Mouse (Mus musculus) gastrocnemius, postnatal 14 days (tissue): ENCODE results near the gene Trabd2b. TPM values are rescaled to one million over a fixed set of nuclear protein-coding genes. Genes with fewer than 3 reads are reported as not detected.

Experiments
- DNase-seq: peaks from one replicate; pipeline ENCODE4 v3.0.0; 2021; ENCODE audit warnings: mixed read lengths
- intact Hi-C: fragments of 180-260 bp; cut with DNase I; formaldehyde crosslinking; loops from one replicate; pipeline ENCODE4 v1.15.1; 2025; ENCODE audit warnings: low total_unique reads
- total RNA-seq, 2 experiments: library from RNA; stranded (reverse); gene quantifications; 2 replicates each; pipeline ENCODE4 v1.2.3; 2021

The Trabd2b gene
- total RNA-seq, 2 experiments from 2014 or later: 1.6 to 2.2 TPM

- intact Hi-C loops: no loop called here
- DNase-seq: no peak
Observed at GRCm38 (mm10) chr4:114615765-114616164, 209.2 kb downstream of the Trabd2b start.

DNA sequence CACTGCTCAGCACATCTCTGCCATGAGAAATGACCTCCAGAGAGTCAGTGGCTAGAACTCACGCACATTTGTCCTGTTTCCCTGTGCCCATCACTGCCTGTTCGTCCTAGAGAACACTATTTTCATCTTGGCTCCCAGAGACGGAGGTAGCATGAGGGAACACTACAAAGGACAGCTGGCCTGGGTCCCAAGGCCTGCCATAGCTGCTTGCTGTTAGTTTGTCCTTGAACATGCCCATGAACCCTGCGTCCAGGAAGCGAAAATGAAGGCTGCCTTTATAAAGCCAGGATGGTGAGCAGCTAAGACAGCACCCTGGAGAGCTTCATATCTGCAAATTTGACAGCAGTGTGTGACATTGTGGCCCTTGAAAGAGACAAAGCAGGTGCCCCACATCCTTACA lies 216.4 kb downstream of the Trabd2b start:
- intact Hi-C loops: no loop called here
- no peak for DNase-seq

GRCm38 (mm10) chr4:114624114-114624910 lies 217.8 kb downstream of the Trabd2b start:
- DNase-seq: no peak
- intact Hi-C loops: no loop called here

- DNase-seq: no peak
- intact Hi-C loops: no loop called here
Observed at GRCm38 (mm10) chr4:114625357-114625756, 218.8 kb downstream of the Trabd2b start.

GRCm38 (mm10) chr4:114625920-114626319 lies 219.4 kb downstream of the Trabd2b start:
- DNase-seq: no peak
- intact Hi-C loops: no loop called here

GRCm38 (mm10) chr4:114627674-114628293 lies 221.3 kb downstream of the Trabd2b start:
- intact Hi-C loops: no loop called here

DNA sequence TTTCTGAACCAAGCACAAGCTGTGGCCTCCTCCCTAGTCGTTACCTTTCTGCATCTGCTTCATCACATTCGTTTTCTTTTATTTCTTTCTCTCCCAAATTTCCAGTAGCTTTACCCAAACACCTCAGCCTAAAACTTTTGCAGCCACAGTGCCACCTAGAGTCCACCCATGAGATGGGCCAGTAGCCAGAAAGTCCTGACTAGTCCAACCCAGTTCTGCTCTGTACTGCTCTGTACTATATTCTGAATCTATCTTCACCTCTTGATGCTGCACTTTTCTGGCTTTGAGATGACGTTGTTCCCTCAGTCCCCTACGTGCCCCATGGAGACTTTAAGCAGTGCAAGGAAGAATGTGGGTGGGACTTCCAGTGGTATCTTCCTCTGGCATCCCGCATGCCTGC lies 229.4 kb downstream of the Trabd2b start:
- peak; percentile 72 for DNase-seq
- intact Hi-C loops: loop anchor here (5.0 kb wide), 1 partner anchor 289 kb away; no protein-coding TSS in a partner anchor

More at GRCm38 (mm10) chr4:114627674-114628293, 221.3 kb downstream of the Trabd2b start:
- no peak for DNase-seq

DNA sequence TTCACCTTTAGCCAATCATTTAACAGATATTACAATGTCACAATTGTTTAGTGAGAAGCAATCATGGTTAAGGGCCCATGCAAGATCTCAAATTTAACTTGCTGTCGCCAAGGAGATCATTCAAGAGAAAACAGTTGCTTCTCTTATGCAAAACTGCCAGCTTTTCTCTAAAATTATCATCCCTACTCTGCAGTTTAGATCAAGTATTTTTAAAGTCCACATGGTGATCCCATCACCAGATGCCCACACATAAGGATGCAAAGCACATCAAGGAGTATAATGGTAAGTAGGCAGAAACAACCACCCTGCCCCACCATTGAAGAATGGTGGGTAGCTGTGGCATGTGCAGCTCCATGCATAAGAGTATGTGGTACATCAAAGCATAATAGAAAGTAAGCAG lies 229.8 kb downstream of the Trabd2b start:
- intact Hi-C loops: loop anchor here (5.0 kb wide), 1 partner anchor 289 kb away; no protein-coding TSS in a partner anchor
- DNase-seq: no peak

- DNase-seq: no peak
- intact Hi-C loops: loop anchor here (5.0 kb wide), 1 partner anchor 290 kb away; no protein-coding TSS in a partner anchor
Observed at GRCm38 (mm10) chr4:114637120-114637519, 230.6 kb downstream of the Trabd2b start.

DNA sequence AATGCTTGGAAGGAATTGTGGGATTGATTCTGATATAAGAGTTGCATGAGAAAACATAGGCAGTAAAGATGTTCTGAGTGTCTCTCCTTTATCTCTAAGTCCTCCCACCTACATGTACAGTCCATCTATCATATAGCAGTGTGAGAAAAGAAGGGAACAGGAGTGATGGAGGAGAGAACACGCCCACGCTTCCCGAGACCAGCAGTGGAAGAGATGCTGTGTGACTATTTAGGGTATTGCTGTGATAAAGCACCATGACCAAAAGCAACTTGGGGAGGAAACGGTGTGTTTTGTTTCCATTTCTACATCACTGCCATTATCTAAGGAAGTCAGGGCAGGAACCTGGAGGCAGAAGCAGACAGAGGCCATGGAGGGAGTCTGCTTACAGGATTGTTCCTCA lies 235.9 kb downstream of the Trabd2b start:
- intact Hi-C loops: loop anchor here (10.0 kb wide), 1 partner anchor 238 kb away; the partner anchor contains the start of gene Trabd2b

DNA sequence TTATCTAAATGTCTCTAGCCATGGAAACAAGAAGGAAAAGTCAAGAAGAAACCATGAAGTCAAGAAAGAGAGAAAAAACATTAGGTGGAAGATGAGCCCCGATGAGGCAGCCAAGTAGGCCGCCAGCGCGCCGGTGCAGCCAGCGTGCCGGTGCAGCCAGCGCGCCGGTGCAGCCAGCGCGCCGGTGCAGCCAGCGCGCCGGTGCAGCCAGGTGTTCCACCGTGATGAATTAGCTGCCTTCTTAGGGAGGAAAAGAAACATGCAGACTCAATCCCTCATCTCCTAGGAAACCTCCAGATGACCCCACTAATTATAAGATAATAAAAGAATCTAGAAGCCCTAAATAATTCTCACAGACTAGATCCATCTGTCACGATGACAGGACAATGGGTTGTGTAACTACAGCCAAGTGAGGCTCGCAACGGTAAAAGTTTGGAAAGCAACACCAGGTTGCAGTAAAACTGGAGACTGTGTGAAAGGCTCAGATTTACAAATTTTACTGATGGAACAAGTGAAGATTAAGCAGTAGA lies 237.2 kb downstream of the Trabd2b start:
- DNase-seq: no peak
- intact Hi-C loops: loop anchor here (10.0 kb wide), 1 partner anchor 239 kb away; the partner anchor contains the start of gene Trabd2b

More for the DNA sequence above, 235.9 kb downstream of the Trabd2b start:
- no peak for DNase-seq

DNA sequence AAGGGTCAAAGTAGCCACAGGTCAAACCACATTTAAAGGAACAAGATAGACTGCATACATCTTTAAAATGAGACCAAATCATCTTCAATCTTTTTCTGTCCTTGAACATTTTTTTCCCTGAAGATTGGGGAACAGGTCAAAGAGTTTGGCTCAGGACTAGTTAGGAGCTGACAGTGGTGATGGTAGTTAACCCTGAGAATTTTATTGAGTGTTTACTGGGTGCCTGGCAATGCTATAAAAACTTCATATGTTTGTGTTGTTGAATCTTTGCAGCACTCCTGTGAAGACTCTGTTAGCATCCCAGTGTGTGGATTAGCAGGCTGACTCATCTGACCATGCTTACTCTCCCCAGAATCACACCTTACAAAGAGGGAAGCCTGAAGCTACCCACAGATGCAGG lies 238.8 kb downstream of the Trabd2b start:
- DNase-seq: no peak
- intact Hi-C loops: loop anchor here (10.0 kb wide), 1 partner anchor 241 kb away; the partner anchor contains the start of gene Trabd2b

DNA sequence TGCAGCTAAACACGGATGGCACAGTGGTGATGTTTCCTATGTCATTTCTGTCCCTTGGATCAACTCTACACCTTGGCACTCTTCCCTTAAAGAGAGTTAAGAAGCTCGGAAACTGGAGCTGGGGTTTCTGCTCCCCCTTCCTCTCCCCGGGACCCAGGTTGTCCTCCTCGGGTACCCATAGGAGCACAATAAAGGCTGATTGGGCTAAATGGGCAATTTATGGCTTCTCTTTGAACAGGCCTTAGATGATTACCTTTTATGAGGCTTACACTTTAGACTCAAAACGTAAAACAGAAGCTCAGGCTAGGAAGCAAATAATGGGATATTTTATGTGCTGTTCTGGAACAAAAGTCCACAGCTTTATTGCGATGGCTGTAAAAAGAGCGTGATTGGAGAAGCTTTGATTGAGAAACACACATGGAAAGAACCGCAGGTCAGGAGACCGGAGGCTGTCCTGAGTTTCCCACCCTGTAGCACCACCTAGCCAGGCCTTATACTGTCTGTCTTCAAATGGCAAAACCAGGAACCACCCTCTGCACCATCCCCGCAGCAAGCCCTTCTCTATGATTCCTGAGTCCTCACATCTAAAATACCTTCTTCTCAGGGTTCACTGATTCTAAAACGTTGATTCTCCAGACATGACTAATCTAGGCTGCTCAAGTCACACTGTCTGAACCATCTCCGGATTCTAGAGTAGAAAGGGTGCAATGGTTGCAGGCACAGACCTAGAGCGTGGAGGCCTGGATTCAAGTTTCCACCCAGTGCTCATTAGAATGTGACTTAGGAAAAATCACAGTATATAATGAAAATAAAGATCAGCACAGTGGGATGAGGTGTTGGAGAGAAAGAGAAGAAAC lies 240.5 kb downstream of the Trabd2b start:
- intact Hi-C loops: loop anchor here (10.0 kb wide), 1 partner anchor 242 kb away; the partner anchor contains the start of gene Trabd2b
- no peak for DNase-seq

DNA sequence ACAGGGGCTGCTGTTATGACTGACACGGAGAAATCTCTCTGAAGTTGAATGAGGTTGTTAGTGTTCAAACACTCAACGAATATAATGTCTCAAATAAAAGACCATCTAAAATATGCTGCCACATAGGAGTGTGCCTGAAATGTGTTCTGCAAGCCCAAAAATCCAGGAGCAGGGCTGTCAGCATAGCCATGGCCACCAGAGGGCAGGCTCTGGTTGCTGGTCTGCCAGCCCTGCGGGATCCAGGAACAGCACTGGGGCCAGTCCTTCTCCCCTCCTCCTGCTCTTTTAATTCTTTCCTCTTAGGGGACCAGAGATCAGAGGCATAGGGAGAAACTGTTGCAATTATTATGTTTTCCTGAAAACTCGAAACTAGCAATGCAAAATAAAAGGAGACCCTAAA lies 241.2 kb downstream of the Trabd2b start:
- intact Hi-C loops: loop anchor here (10.0 kb wide), 1 partner anchor 243 kb away; the partner anchor contains the start of gene Trabd2b
- peak; percentile 60 for DNase-seq

- intact Hi-C loops: loop anchor here (10.0 kb wide), 1 partner anchor 244 kb away; the partner anchor contains the start of gene Trabd2b
Observed at GRCm38 (mm10) chr4:114648532-114649074, 242.1 kb downstream of the Trabd2b start.

GRCm38 (mm10) chr4:114650551-114650950 lies 244.0 kb downstream of the Trabd2b start:
- intact Hi-C loops: no loop called here
- no peak for DNase-seq

More at GRCm38 (mm10) chr4:114648532-114649074, 242.1 kb downstream of the Trabd2b start:
- no peak for DNase-seq

DNA sequence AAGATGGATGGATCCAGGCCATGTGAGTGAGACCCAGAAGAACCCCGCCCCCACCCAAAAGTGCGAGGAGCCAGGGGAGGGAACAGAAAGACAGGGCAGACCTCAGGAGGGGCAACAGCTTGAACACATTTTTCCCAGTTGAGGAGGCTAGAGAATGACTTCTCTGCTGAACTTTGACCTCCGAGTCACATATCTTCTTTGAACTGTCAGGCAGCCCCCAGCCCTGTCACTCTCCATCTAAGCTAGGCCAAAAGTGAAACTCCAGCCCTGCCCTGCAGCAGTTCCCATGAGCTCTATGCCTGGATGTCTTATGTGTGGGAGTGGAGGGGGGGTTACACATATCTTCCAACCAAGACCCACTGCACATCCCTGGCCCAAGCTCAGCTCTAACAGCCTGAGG lies 244.5 kb downstream of the Trabd2b start:
- no peak for DNase-seq
- intact Hi-C loops: no loop called here

DNA sequence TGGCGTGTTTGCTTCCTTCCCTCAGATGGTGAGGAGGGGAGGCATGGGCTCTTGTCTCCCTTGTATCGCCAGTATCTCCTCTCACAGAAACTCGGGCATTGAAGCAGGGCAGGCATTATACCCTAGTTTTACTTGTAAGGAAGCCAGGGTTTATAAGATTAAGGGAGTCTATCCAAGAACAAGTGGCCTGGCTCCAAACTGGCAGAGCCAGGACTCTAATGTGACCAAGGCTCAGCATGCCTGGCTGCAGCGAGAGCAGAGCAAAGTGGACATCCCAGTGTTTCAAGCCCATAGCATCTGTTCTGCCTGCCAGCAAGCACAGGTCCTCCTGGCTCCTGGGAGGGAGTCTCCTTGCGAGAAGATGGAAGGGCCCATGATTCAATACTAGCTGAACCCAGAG lies 245.1 kb downstream of the Trabd2b start:
- intact Hi-C loops: no loop called here
- DNase-seq: no peak

DNA sequence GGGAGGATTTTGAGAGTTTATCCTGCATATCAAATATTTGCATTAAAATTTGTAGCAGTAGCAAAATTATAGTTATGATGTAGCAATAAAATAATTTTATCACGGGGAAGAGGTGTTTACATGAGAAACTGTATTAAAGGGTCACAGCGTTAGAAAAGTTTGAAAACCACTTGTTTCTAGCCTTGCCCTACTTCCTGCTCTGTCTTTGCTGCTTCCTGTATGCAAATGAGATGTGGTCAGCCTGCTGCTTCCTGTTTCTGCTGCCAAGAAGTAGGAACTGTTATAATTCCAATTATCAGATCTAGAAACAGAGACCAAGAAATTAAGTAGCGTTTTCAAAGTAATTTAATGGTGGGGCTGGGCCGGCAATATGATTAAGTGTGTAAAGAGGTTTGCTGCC lies 245.9 kb downstream of the Trabd2b start:
- intact Hi-C loops: no loop called here
- DNase-seq: no peak
